Mouse (Mus musculus) MEL (cell line): ENCODE results near the gene Igf1r. TPM values are rescaled to one million over a fixed set of nuclear protein-coding genes. Genes with fewer than 3 reads are reported as not detected.

Experiments
- DNase-seq: peaks from one replicate; pipeline ENCODE4 v3.0.0; 2011; ENCODE audit warnings: low read depth, low spot score
- H3K27ac ChIP-seq: 2 replicates; pipeline ENCODE4 v1.5.1; 2012; ENCODE audit warnings: low read depth, mild to moderate bottlenecking, control low read depth, low read length, moderate library complexity; ENCODE audit not compliant: control insufficient read depth
- H3K27me3 ChIP-seq, 2 experiments: fragments of 150-350 bp in 1 of 2; sonication (generic) in 1 of 2; 2 replicates each; pipeline ENCODE4 v1.6.1; 2012; ENCODE audit warnings: low read length in 2 of 2, mild to moderate bottlenecking in 2 of 2, improper control_type of control experiment in 1 of 2, moderate library complexity in 1 of 2; ENCODE audit not compliant: insufficient read depth in 2 of 2, control insufficient read depth in 1 of 2
- H3K36me3 ChIP-seq, 2 experiments: 2 replicates each; pipeline ENCODE4 v1.6.1; 2012 to 2014; ENCODE audit warnings: low read length in 2 of 2, improper control_type of control experiment in 1 of 2, inconsistent platforms in 1 of 2, mild to moderate bottlenecking in 1 of 2; ENCODE audit not compliant: insufficient read depth in 2 of 2, control insufficient read depth in 1 of 2
- H3K4me1 ChIP-seq, 2 experiments: fragments of 150-350 bp in 1 of 2; sonication (generic) in 1 of 2; 2 replicates each; pipeline ENCODE4 v1.6.1; 2012; ENCODE audit warnings: low read length in 2 of 2, improper control_type of control experiment in 1 of 2, mild to moderate bottlenecking in 1 of 2; ENCODE audit not compliant: insufficient read depth in 2 of 2, control insufficient read depth in 1 of 2
- H3K4me3 ChIP-seq, 2 experiments: fragments of 150-350 bp in 1 of 2; sonication (generic) in 1 of 2; 2 replicates each; pipeline ENCODE4 v1.5.1; 2012; ENCODE audit warnings: low read depth in 2 of 2, low read length in 2 of 2, mild to moderate bottlenecking in 2 of 2, moderate library complexity in 2 of 2, control low read depth in 1 of 2, improper control_type of control experiment in 1 of 2; ENCODE audit not compliant: control insufficient read depth in 1 of 2, insufficient read depth in 1 of 2
- H3K79me2 ChIP-seq: 2 replicates; pipeline ENCODE4 v1.6.1; 2012; ENCODE audit warnings: mild to moderate bottlenecking, low read length, moderate library complexity; ENCODE audit not compliant: control insufficient read depth, poor library complexity, insufficient read depth
- H3K9ac ChIP-seq: 2 replicates; pipeline ENCODE4 v1.6.1; 2012; ENCODE audit warnings: low read depth, mild to moderate bottlenecking, control low read depth, low read length, moderate library complexity; ENCODE audit not compliant: control insufficient read depth, poor library complexity, severe bottlenecking
- H3K9me3 ChIP-seq: fragments of 150-350 bp; sonication (generic); replicated peaks from 2 replicates; pipeline ENCODE4 v1.6.1; 2012; ENCODE audit warnings: mild to moderate bottlenecking, low read length, improper control_type of control experiment, moderate library complexity; ENCODE audit not compliant: insufficient read depth
- BHLHE40 ChIP-seq: IDR thresholded peaks from 2 replicates; pipeline ENCODE4 v1.6.1; 2012; ENCODE audit warnings: low read depth, mild to moderate bottlenecking, inconsistent platforms, low read length, improper control_type of control experiment, borderline replicate concordance
- CTCF ChIP-seq, 3 experiments: IDR thresholded peaks in 2 of 3; conservative IDR thresholded peaks in 1 of 3; 2 replicates each; pipeline ENCODE4 v1.5.1; 2011 to 2012; ENCODE audit warnings: low read length in 3 of 3, low read depth in 2 of 3, mild to moderate bottlenecking in 2 of 3, improper control_type of control experiment in 1 of 3, inconsistent platforms in 1 of 3, mixed read lengths in 1 of 3, moderate library complexity in 1 of 3; ENCODE audit not compliant: control insufficient read depth in 1 of 3, insufficient read depth in 1 of 3, poor library complexity in 1 of 3, severe bottlenecking in 1 of 3
- E2F4 ChIP-seq: IDR thresholded peaks from 2 replicates; pipeline ENCODE4 v1.6.1; 2011; ENCODE audit warnings: low read depth, low read length, improper control_type of control experiment, borderline replicate concordance
- EP300 ChIP-seq, 2 experiments: IDR thresholded peaks; 2 replicates each; pipeline ENCODE4 v1.6.1; 2011; ENCODE audit warnings: improper control_type of control experiment in 2 of 2, low read length in 2 of 2, low read depth in 1 of 2, mild to moderate bottlenecking in 1 of 2
- ETS1 ChIP-seq: IDR thresholded peaks from 2 replicates; pipeline ENCODE4 v1.6.1; 2012; ENCODE audit warnings: low read depth, mild to moderate bottlenecking, inconsistent platforms, low read length, improper control_type of control experiment, moderate library complexity
- GATA1 ChIP-seq: IDR thresholded peaks from 2 replicates; pipeline ENCODE4 v1.6.1; 2011; ENCODE audit warnings: low read depth, low read length, improper control_type of control experiment
- HCFC1 ChIP-seq: IDR thresholded peaks from 2 replicates; pipeline ENCODE4 v1.6.1; 2012; ENCODE audit warnings: low read depth, mild to moderate bottlenecking, inconsistent platforms, low read length, improper control_type of control experiment, moderate library complexity
- MAX ChIP-seq: IDR thresholded peaks from 2 replicates; pipeline ENCODE4 v1.6.1; 2011; ENCODE audit warnings: low read length, improper control_type of control experiment
- MAZ ChIP-seq: IDR thresholded peaks from 2 replicates; pipeline ENCODE4 v1.6.1; 2012; ENCODE audit warnings: low read depth, mild to moderate bottlenecking, inconsistent platforms, low read length, improper control_type of control experiment
- MEF2A ChIP-seq: IDR thresholded peaks from 2 replicates; pipeline ENCODE4 v1.6.1; 2014; ENCODE audit warnings: low read depth, mild to moderate bottlenecking, inconsistent platforms, low read length, improper control_type of control experiment; ENCODE audit not compliant: poor library complexity, insufficient replicate concordance, severe bottlenecking; ENCODE audit errors: extremely low read depth
- MXI1 ChIP-seq: IDR thresholded peaks from 2 replicates; pipeline ENCODE4 v1.6.1; 2011; ENCODE audit warnings: mild to moderate bottlenecking, low read depth, low read length, improper control_type of control experiment
- MYB ChIP-seq: IDR thresholded peaks from 2 replicates; pipeline ENCODE4 v1.6.1; 2011; ENCODE audit warnings: mild to moderate bottlenecking, low read depth, low read length, improper control_type of control experiment
- NRF1 ChIP-seq: IDR thresholded peaks from 2 replicates; pipeline ENCODE4 v1.6.1; 2014; ENCODE audit warnings: low read depth, mild to moderate bottlenecking, inconsistent platforms, low read length, improper control_type of control experiment, moderate library complexity; ENCODE audit not compliant: poor library complexity, insufficient read depth, severe bottlenecking
- POLR2A ChIP-seq, 2 experiments: IDR thresholded peaks; 2 replicates each; pipeline ENCODE4 v1.6.1; 2011 to 2012; ENCODE audit warnings: low read length in 2 of 2, mild to moderate bottlenecking in 2 of 2, control low read depth in 1 of 2, improper control_type of control experiment in 1 of 2, low read depth in 1 of 2, moderate library complexity in 1 of 2; ENCODE audit not compliant: control insufficient read depth in 1 of 2, insufficient read depth in 1 of 2, poor library complexity in 1 of 2
- POLR2AphosphoS5 ChIP-seq: IDR thresholded peaks from 2 replicates; pipeline ENCODE4 v1.6.1; 2012; ENCODE audit warnings: low read depth, borderline replicate concordance, mild to moderate bottlenecking, inconsistent platforms, low read length, moderate library complexity, mixed read lengths
- RAD21 ChIP-seq: IDR thresholded peaks from 2 replicates; pipeline ENCODE4 v1.6.1; 2011; ENCODE audit warnings: mild to moderate bottlenecking, low read depth, low read length, improper control_type of control experiment
- SIN3A ChIP-seq: IDR thresholded peaks from 2 replicates; pipeline ENCODE4 v1.6.1; 2012; ENCODE audit warnings: low read length, improper control_type of control experiment, inconsistent platforms
- SMC3 ChIP-seq: IDR thresholded peaks from 2 replicates; pipeline ENCODE4 v1.6.1; 2011; ENCODE audit warnings: low read depth, low read length, improper control_type of control experiment
- TAL1 ChIP-seq: IDR thresholded peaks from 2 replicates; pipeline ENCODE4 v1.6.1; 2012; ENCODE audit warnings: mild to moderate bottlenecking, inconsistent platforms, low read length, moderate library complexity, mixed read lengths
- TCF12 ChIP-seq: IDR thresholded peaks from 2 replicates; pipeline ENCODE4 v1.6.1; 2014; ENCODE audit warnings: low read depth, mild to moderate bottlenecking, inconsistent platforms, low read length, improper control_type of control experiment, moderate library complexity
- USF1 ChIP-seq: IDR thresholded peaks from 2 replicates; pipeline ENCODE4 v1.6.1; 2014; ENCODE audit warnings: low read depth, mild to moderate bottlenecking, inconsistent platforms, low read length, improper control_type of control experiment, moderate library complexity
- USF2 ChIP-seq, 2 experiments: IDR thresholded peaks; 2 replicates each; pipeline ENCODE4 v1.6.1; 2011 to 2012; ENCODE audit warnings: improper control_type of control experiment in 2 of 2, low read length in 2 of 2, borderline replicate concordance in 1 of 2, inconsistent platforms in 1 of 2, low read depth in 1 of 2, mild to moderate bottlenecking in 1 of 2; ENCODE audit not compliant: insufficient read depth in 1 of 2
- ZC3H11A ChIP-seq: IDR thresholded peaks from 2 replicates; pipeline ENCODE4 v1.6.1; 2012; ENCODE audit warnings: low read depth, mild to moderate bottlenecking, inconsistent platforms, low read length, improper control_type of control experiment
- ZMIZ1 ChIP-seq: IDR thresholded peaks from 2 replicates; pipeline ENCODE4 v1.6.1; 2012; ENCODE audit warnings: low read depth, mild to moderate bottlenecking, inconsistent platforms, low read length, improper control_type of control experiment, moderate library complexity
- ZNF384 ChIP-seq: IDR thresholded peaks from 2 replicates; pipeline ENCODE4 v1.6.1; 2012; ENCODE audit warnings: low read depth, mild to moderate bottlenecking, inconsistent platforms, low read length, improper control_type of control experiment
- polyA plus RNA-seq, 2 experiments: library from polyadenylated mRNA; stranded (reverse) in 1 of 2; unstranded in 1 of 2; fragments of >175 nt in 1 of 2; fragments of >200 nt in 1 of 2; gene quantifications; 2 replicates each; pipeline versions ENCODE4 v1.2.1 to v1.2.4; 2012; ENCODE audit warnings: low replicate concordance in 2 of 2, low read depth in 1 of 2; ENCODE audit not compliant: insufficient read length in 2 of 2, insufficient read depth in 1 of 2, missing spikeins in 1 of 2
- total RNA-seq: library from RNA; depleted of rRNA; stranded (reverse); fragments of 300-350 nt; gene quantifications from 2 replicates; pipeline ENCODE4 v1.2.3, GENCODE M21; 2012

The Igf1r gene
- total and polyA plus RNA-seq, 3 experiments = 11.8 to 11.9 TPM; not detected in 1

GRCm38 (mm10) chr7:67950346-67950814, 2.2 kb upstream of the Igf1r start:
- TF ChIP-seq GATA1 = no peak
- TF ChIP-seq MAZ = no peak
- TF ChIP-seq USF1 = peak; percentile 78
- TF ChIP-seq BHLHE40 = peak; percentile 56; the same call in 1 of the 2 replicates
- peak in 1 of 2 experiments; percentile 43; a peak in 1 of 4 replicates for TF ChIP-seq USF2 (IDR thresholded peaks at IDR 0.05; ENCODE audit: borderline replicate concordance in 1 of 2, insufficient read depth in 1 of 2, low read depth in 1 of 2, low read length in 2 of 2)
- no peak for TF ChIP-seq ZNF384
- TF ChIP-seq EP300 (IDR thresholded peaks at IDR 0.05; ENCODE audit: low read depth in 1 of 2, low read length in 2 of 2) = no peak
- no peak for TF ChIP-seq ETS1
- no peak for TF ChIP-seq ZMIZ1
- TF ChIP-seq CTCF (IDR thresholded peaks at IDR 0.05 in 2 of 3, conservative IDR thresholded peaks at IDR 0.05 in 1 of 3; ENCODE audit: control insufficient read depth in 1 of 3, insufficient read depth in 1 of 3, low read depth in 2 of 3, low read length in 3 of 3, poor library complexity in 1 of 3, severe bottlenecking in 1 of 3) = no peak
- no peak for TF ChIP-seq MYB
- H3K36me3 ChIP-seq = peaks cover 0 to 9% of the 10 kb centered on the region in 2 experiments; a peak in 2 of 4 replicates
- peak overlapping the region; percentile 42; the same call in 1 of the 2 replicates for H3K27ac ChIP-seq
- H3K79me2 ChIP-seq = peaks cover 27% of the 10 kb centered on the region
- peak overlapping the region; percentile 78 for H3K9ac ChIP-seq
- H3K4me1 ChIP-seq = peaks cover 2 to 8% of the 10 kb centered on the region in 2 experiments; a peak in 3 of 4 replicates
- no peaks in the 10 kb centered on the region for H3K9me3 ChIP-seq
- peak overlapping the region; percentile 60 to 74 for H3K4me3 ChIP-seq
- peaks cover 5 to 16% of the 10 kb centered on the region in 2 experiments; a peak in 3 of 4 replicates for H3K27me3 ChIP-seq
- peak; percentile 60 for DNase-seq

GRCm38 (mm10) chr7:67950815-67951531, 1.7 kb upstream of the Igf1r start:
- peaks cover 29% of the 10 kb centered on the region for H3K79me2 ChIP-seq
- H3K36me3 ChIP-seq = peaks cover 0 to 9% of the 10 kb centered on the region in 2 experiments; a peak in 2 of 4 replicates
- peak overlapping the region; percentile 60 to 74 for H3K4me3 ChIP-seq
- DNase-seq = peak; percentile 85
- peaks cover 5 to 14% of the 10 kb centered on the region in 2 experiments; a peak in 3 of 4 replicates for H3K27me3 ChIP-seq
- H3K4me1 ChIP-seq = peaks cover 2 to 8% of the 10 kb centered on the region in 2 experiments; a peak in 3 of 4 replicates
- H3K9ac ChIP-seq = peak overlapping the region; percentile 78
- TF ChIP-seq MEF2A (no peak), TCF12 (peak; percentile 25; the same call in 1 of the 2 replicates), POLR2A (IDR thresholded peaks at IDR 0.05; ENCODE audit: control insufficient read depth in 1 of 2, insufficient read depth in 1 of 2, low read depth in 1 of 2, low read length in 2 of 2, poor library complexity in 1 of 2) (peak; percentile 44 to 50; a peak in 2 of 4 replicates), RAD21 (peak; percentile 21), MXI1 (peak; percentile 85), ZMIZ1 (0 out of 2 replicates have a peak, but pooled peaks have one; percentile 5), E2F4 (no peak), HCFC1 (peak; percentile 73), USF1 (peak; percentile 28; the same call in 1 of the 2 replicates), SIN3A (peak; percentile 69), MAX (peak; percentile 78), POLR2AphosphoS5 (no peak), BHLHE40 (peak; percentile 40; the same call in 1 of the 2 replicates), TAL1 (no peak), NRF1 (no peak), SMC3 (peak; percentile 64), MAZ (peak; percentile 94), ZC3H11A (no peak), ETS1 (peak; percentile 26; the same call in 1 of the 2 replicates), CTCF (IDR thresholded peaks at IDR 0.05 in 2 of 3, conservative IDR thresholded peaks at IDR 0.05 in 1 of 3; ENCODE audit: control insufficient read depth in 1 of 3, insufficient read depth in 1 of 3, low read depth in 2 of 3, low read length in 3 of 3, poor library complexity in 1 of 3, severe bottlenecking in 1 of 3) (peak; percentile 41 to 94 (median 74); a peak in 5 of 6 replicates)
- no peaks in the 10 kb centered on the region for H3K9me3 ChIP-seq
- H3K27ac ChIP-seq = peak overlapping the region; percentile 57
